ENCODE assay signal across 18 mouse cellular contexts in genomic region chr11:95563849-95564248, GRCm38 (mm10). TPM values are rescaled to one million over a fixed set of nuclear protein-coding genes. Genes with fewer than 3 reads are reported as not detected.
A peak's percentile ranks its signal among the peaks of the same experiment; 100 is the strongest.
DNase-seq lines count a peak whose midpoint lies in the region; ATAC-seq and TF ChIP-seq lines count a peak whose summit lies in the region.
"Had no signal": no experiment of that assay in that cellular context is flagged by ENCODE, and none has a peak within 500 bp of the region (broad histone marks: within the 10 kb centered on the region; RNA-seq: fewer than 3 reads in every experiment).

No protein-coding gene starts in this region.

- ATAC-seq in liver, embryonic 14.5 days (ENCODE audit: insufficient read depth) = no peak
- ATAC-seq in liver, embryonic 11.5 days (replicated peaks; ENCODE audit: low FRiP score) = no peak
- no peak for ATAC-seq in stomach, postnatal 0 days (ENCODE audit: low FRiP score, low TSS enrichment)
- ATAC-seq: forebrain, embryonic 14.5 days had no signal

- no peaks in the 10 kb centered on the region for H3K4me1 ChIP-seq in liver, embryonic 14.5 days (replicated peaks; ENCODE audit: control insufficient read depth in 2 of 2, insufficient read depth in 2 of 2, low read length in 1 of 2)
- no peaks in the 10 kb centered on the region; the same call in 1 of the 2 replicates for H3K4me1 ChIP-seq in liver, embryonic 11.5 days (replicated peaks; ENCODE audit: control insufficient read depth, insufficient read depth, low read length)
- H3K4me1 ChIP-seq in E14TG2a.4 (replicated peaks; ENCODE audit: low read depth, low read length) = peaks cover 53% of the 10 kb centered on the region
- peaks cover 3% of the 10 kb centered on the region; the same call in 1 of the 2 replicates for H3K4me1 ChIP-seq in stomach, postnatal 0 days (replicated peaks; ENCODE audit: control insufficient read depth, insufficient read depth)

- H3K4me2 ChIP-seq in liver, embryonic 14.5 days (ENCODE audit: low read depth) = no peak overlapping the region
- no peak overlapping the region for H3K4me2 ChIP-seq in liver, embryonic 11.5 days
- H3K4me2 ChIP-seq in stomach, postnatal 0 days (replicated peaks; ENCODE audit: low read depth) = no peak overlapping the region
- H3K4me2 ChIP-seq: embryonic facial prominence, embryonic 15.5 days; heart, embryonic 13.5 days; hindbrain, embryonic 15.5 days had no signal

- peak; percentile 24; the same call in 1 of the 2 replicates for TF ChIP-seq CTCF in liver, embryonic 14.5 days (IDR thresholded peaks at IDR 0.05; ENCODE audit: low read depth)
- peak; percentile 36 for TF ChIP-seq CTCF in E14TG2a.4 (conservative IDR thresholded peaks at IDR 0.05; ENCODE audit: low read length)
- peak; percentile 26 for TF ChIP-seq CTCF in stomach, postnatal 0 days (IDR thresholded peaks at IDR 0.05; ENCODE audit: low read depth)

- no peak for DNase-seq in liver, embryonic 14.5 days (ENCODE audit: low read depth in 3 of 3, low spot score in 3 of 3)
- DNase-seq in liver, embryonic 11.5 days (ENCODE audit: low spot score) = no peak
- DNase-seq in ES-CJ7 (ENCODE audit: low read depth, low spot score) = peak; percentile 64
- DNase-seq in stomach, postnatal 0 days (ENCODE audit: low spot score) = no peak
- DNase-seq in frontal cortex, adult 2 months (ENCODE audit: extremely low spot score in 1 of 2, low spot score in 1 of 2) = no peak
- DNase-seq: adrenal gland, postnatal 14 days; cerebellum, adult 18-20 months; embryo, embryonic 11 days; gastrocnemius, postnatal 36 days; heart, adult 11 months; heart, postnatal 36 days had no signal

- H3K9me3 ChIP-seq in liver, embryonic 14.5 days (ENCODE audit: control insufficient read depth, low read length) = no peaks in the 10 kb centered on the region
- H3K9me3 ChIP-seq in liver, embryonic 11.5 days (ENCODE audit: control insufficient read depth, low read length) = no peaks in the 10 kb centered on the region
- H3K9me3 ChIP-seq in E14TG2a.4 (ENCODE audit: low read length) = no peaks in the 10 kb centered on the region
- H3K9me3 ChIP-seq in stomach, postnatal 0 days (ENCODE audit: control insufficient read depth, low read length) = no peaks in the 10 kb centered on the region
- H3K9me3 ChIP-seq: embryonic facial prominence, embryonic 15.5 days; heart, embryonic 13.5 days; hindbrain, embryonic 15.5 days had no signal

- H3K27me3 ChIP-seq in liver, embryonic 14.5 days (ENCODE audit: control insufficient read depth, insufficient read depth, low read length) = no peaks in the 10 kb centered on the region
- H3K27me3 ChIP-seq in liver, embryonic 11.5 days (replicated peaks; ENCODE audit: control insufficient read depth, insufficient read depth, low read length) = peaks cover 2% of the 10 kb centered on the region; the same call in 1 of the 2 replicates
- peaks cover 8% of the 10 kb centered on the region; the same call in 1 of the 2 replicates for H3K27me3 ChIP-seq in E14TG2a.4 (ENCODE audit: insufficient read depth, low read length)
- no peaks in the 10 kb centered on the region for H3K27me3 ChIP-seq in stomach, postnatal 0 days (ENCODE audit: control insufficient read depth, insufficient read depth, low read length)
- H3K27me3 ChIP-seq: embryonic facial prominence, embryonic 15.5 days; heart, embryonic 13.5 days; hindbrain, embryonic 15.5 days had no signal

- no peak overlapping the region for H3K9ac ChIP-seq in liver, embryonic 14.5 days (replicated peaks)
- no peak overlapping the region for H3K9ac ChIP-seq in liver, embryonic 11.5 days (ENCODE audit: low read depth, low read length)
- H3K9ac ChIP-seq in stomach, postnatal 0 days (ENCODE audit: low read length) = no peak overlapping the region
- H3K9ac ChIP-seq: embryonic facial prominence, embryonic 15.5 days; heart, embryonic 13.5 days; hindbrain, embryonic 15.5 days had no signal

- H3K4me3 ChIP-seq in liver, embryonic 14.5 days (ENCODE audit: insufficient read depth in 1 of 2, low read depth in 2 of 2, low read length in 2 of 2) = no peak overlapping the region
- H3K4me3 ChIP-seq in liver, embryonic 11.5 days (ENCODE audit: low read depth, low read length) = no peak overlapping the region
- H3K4me3 ChIP-seq in E14TG2a.4 (replicated peaks; ENCODE audit: low read length) = no peak overlapping the region
- no peak overlapping the region for H3K4me3 ChIP-seq in stomach, postnatal 0 days (ENCODE audit: low read depth, low read length)
- H3K4me3 ChIP-seq: embryonic facial prominence, embryonic 15.5 days; erythroblast, embryonic 14.5 days; forebrain, embryonic 10.5 days; heart, embryonic 13.5 days; hindbrain, embryonic 15.5 days had no signal

- no peaks in the 10 kb centered on the region for H3K36me3 ChIP-seq in liver, embryonic 14.5 days (replicated peaks; ENCODE audit: control insufficient read depth, insufficient read depth, low read depth)
- no peaks in the 10 kb centered on the region for H3K36me3 ChIP-seq in liver, embryonic 11.5 days (ENCODE audit: control insufficient read depth, insufficient read depth, low read length)
- no peaks in the 10 kb centered on the region for H3K36me3 ChIP-seq in E14TG2a.4 (ENCODE audit: insufficient read depth, low read length)
- H3K36me3 ChIP-seq in stomach, postnatal 0 days (ENCODE audit: control insufficient read depth, insufficient read depth, low read length) = no peaks in the 10 kb centered on the region
- H3K36me3 ChIP-seq: embryonic facial prominence, embryonic 15.5 days; forebrain, embryonic 10.5 days; heart, embryonic 13.5 days; hindbrain, embryonic 15.5 days had no signal

- H3K27ac ChIP-seq in liver, embryonic 14.5 days = no peak overlapping the region
- no peak overlapping the region for H3K27ac ChIP-seq in liver, embryonic 11.5 days (ENCODE audit: low read depth, low read length)
- H3K27ac ChIP-seq in stomach, postnatal 0 days (replicated peaks) = no peak overlapping the region
- H3K27ac ChIP-seq: embryonic facial prominence, embryonic 15.5 days; forebrain, embryonic 10.5 days; heart, embryonic 13.5 days; hindbrain, embryonic 15.5 days had no signal

- no peak for TF ChIP-seq EP300 in liver, embryonic 14.5 days (IDR thresholded peaks at IDR 0.05; ENCODE audit: low read depth)
- TF ChIP-seq EP300 in stomach, postnatal 0 days (optimal IDR thresholded peaks at IDR 0.05) = no peak

- WGBS in liver, embryonic 14.5 days (ENCODE audit: insufficient replicate concordance) = 71% methylated on average over 5 of the region's 5 CpGs
- WGBS in liver, embryonic 11.5 days = 97% methylated on average over 5 of the region's 5 CpGs
- 94% methylated on average over 5 of the region's 5 CpGs for WGBS in stomach, postnatal 0 days

RNA-seq across cellular contexts. Expression of gene Ngfr, which starts 23.7 kb away (rescaled TPM):
- 2.1 and 2.3 TPM in 2 replicates for polyA plus RNA-seq in liver, embryonic 14.5 days (2012; rRNA removed)
- polyA plus RNA-seq in liver, embryonic 14.5 days (2014; fragmentation: Nextera tagmentation; extraction: Ambion mirVana) = 1.1 and 1.2 TPM in 2 replicates
- 11.1 and 11.4 TPM in 2 replicates for polyA plus RNA-seq in liver, embryonic 11.5 days (2014; fragmentation: Nextera tagmentation; extraction: Ambion mirVana)
- 3.9 and 4.8 TPM in 2 replicates for polyA plus RNA-seq in stomach, postnatal 0 days (2015; fragmentation: Nextera tagmentation; extraction: Ambion mirVana)
- polyA plus RNA-seq in frontal cortex, adult 2 months (2012; rRNA removed) = 2.0 and 2.2 TPM in 2 replicates

RNA-seq across cellular contexts. Expression of gene Nxph3, which starts 49.5 kb away (rescaled TPM):
- 0.03 and 0.08 TPM in 2 replicates for polyA plus RNA-seq in liver, embryonic 14.5 days (2012; rRNA removed)
- polyA plus RNA-seq in liver, embryonic 14.5 days (2014; fragmentation: Nextera tagmentation; extraction: Ambion mirVana) = not detected in 2 replicates
- polyA plus RNA-seq in liver, embryonic 11.5 days (2014; fragmentation: Nextera tagmentation; extraction: Ambion mirVana) = 0.10 TPM in 2 replicates
- 0.44 and 0.76 TPM in 2 replicates for polyA plus RNA-seq in stomach, postnatal 0 days (2015; fragmentation: Nextera tagmentation; extraction: Ambion mirVana)
- 12.5 and 15.2 TPM in 2 replicates for polyA plus RNA-seq in frontal cortex, adult 2 months (2012; rRNA removed)
- polyA plus RNA-seq: erythroblast, embryonic 14.5 days had no signal
